Mouse (Mus musculus) G1E (cell line): ENCODE measurements around the gene Clgn.

Source experiments
- CTCF ChIP-seq: IDR thresholded peaks from 2 replicates; pipeline ENCODE4 v1.5.1; 2012; ENCODE audit warnings: low read depth, low read length, inconsistent platforms, mixed read lengths
- GATA1 ChIP-seq: IDR thresholded peaks from 2 replicates; pipeline ENCODE4 v1.6.1; 2012; ENCODE audit warnings: borderline replicate concordance, low read length, inconsistent platforms, mixed read lengths

- TF ChIP-seq CTCF (no peak), GATA1 (no peak)
These were observed 4.7 kb downstream of the Clgn start for GRCm38 (mm10) chr8:83394325-83394724.
